Mouse (Mus musculus): ENCODE measurements around the gene Hesx1. TPM values are rescaled to one million over a fixed set of nuclear protein-coding genes. Genes with fewer than 3 reads are reported as not detected.

Hesx1 gene
- total and polyA plus RNA-seq, 3 experiments, result 1.9 to 4.3 (median 3.9) TPM

- Histone ChIP-seq H3K4me1 (ENCODE audit: control insufficient read depth in 1 of 2, insufficient read depth in 2 of 2) (peaks cover 12 to 34% of the 10 kb centered on the region in 2 experiments), H3K27ac (ENCODE audit: insufficient read depth, low read depth) (no peak overlapping the region), H3K9ac (ENCODE audit: insufficient read depth, low read depth) (no peak overlapping the region), H3K27me3 (replicated peaks) (peaks cover 13% of the 10 kb centered on the region), H3K9me3 (replicated peaks; ENCODE audit: low read length) (no peaks in the 10 kb centered on the region), H3K79me2 (replicated peaks; ENCODE audit: control insufficient read depth, extremely low read depth, insufficient read depth, poor library complexity, severe bottlenecking) (no peaks in the 10 kb centered on the region), H3K4me2 (ENCODE audit: insufficient read depth, low read depth, poor library complexity, severe bottlenecking) (no peak overlapping the region), H3K36me3 (replicated peaks in 1 of 2; ENCODE audit: control insufficient read depth in 1 of 2, insufficient read depth in 1 of 2, low read length in 1 of 2) (no peaks in the 10 kb centered on the region), H3K4me3 (replicated peaks in 1 of 3; ENCODE audit: low read depth in 2 of 3, low read length in 2 of 3, poor library complexity in 1 of 3) (no peak overlapping the region)
- in situ Hi-C loops (cut with MboI; ENCODE audit: low pct_ligation_motif_present, low pct_unique_long_range_greater_than_20kb, low sequenced_read_pairs), result no loop called here
- TF ChIP-seq HCFC1 (IDR thresholded peaks at IDR 0.05; ENCODE audit: low read depth, low read length) (no peak), USF1 (IDR thresholded peaks at IDR 0.05; ENCODE audit: low read depth, low read length) (no peak), RAD21 (IDR thresholded peaks at IDR 0.05; ENCODE audit: low read depth, low read length) (peak; percentile 18), MAX (IDR thresholded peaks at IDR 0.05; ENCODE audit: low read length) (no peak), E2F4 (IDR thresholded peaks at IDR 0.05; ENCODE audit: insufficient replicate concordance, low read depth, low read length) (no peak), TBP (conservative IDR thresholded peaks at IDR 0.05; ENCODE audit: low read depth, low read length) (no peak), MXI1 (IDR thresholded peaks at IDR 0.05; ENCODE audit: low read depth, low read length) (no peak), USF2 (conservative IDR thresholded peaks at IDR 0.05; ENCODE audit: low read depth, low read length) (no peak), EP300 (IDR thresholded peaks at IDR 0.05; ENCODE audit: low read length) (peak; percentile 42; the same call in 1 of the 2 replicates), CTCF (conservative IDR thresholded peaks at IDR 0.05 in 1 of 2, IDR thresholded peaks at IDR 0.05 in 1 of 2; ENCODE audit: low read depth in 2 of 2, low read length in 2 of 2) (peak in 1 of 2 experiments; percentile 36; a peak in 2 of 4 replicates), MYC (IDR thresholded peaks at IDR 0.05; ENCODE audit: low read depth, low read length) (no peak), RCOR1 (conservative IDR thresholded peaks at IDR 0.05; ENCODE audit: low read depth, low read length) (no peak), CHD1 (IDR thresholded peaks at IDR 0.05; ENCODE audit: low read depth, low read length) (no peak), KAT2A (IDR thresholded peaks at IDR 0.05; ENCODE audit: insufficient replicate concordance, low read length) (no peak), SMC3 (IDR thresholded peaks at IDR 0.05; ENCODE audit: low read depth, low read length) (peak; percentile 35; the same call in 1 of the 2 replicates), ELF1 (IDR thresholded peaks at IDR 0.05; ENCODE audit: low read depth, low read length) (no peak)
- dilution Hi-C loops (cut with MboI; ENCODE audit: extremely low pct_ligation_motif_present, extremely low pct_unique_long_range_greater_than_20kb, low sequenced_read_pairs), result no loop called here
- peak; percentile 59 for DNase-seq (ENCODE audit: extremely low read depth)
Measured at GRCm38 (mm10) chr14:27044967-27045361, 50.7 kb downstream of the Hesx1 start.

- dilution Hi-C loops (cut with MboI; ENCODE audit: extremely low pct_ligation_motif_present, extremely low pct_unique_long_range_greater_than_20kb, low sequenced_read_pairs) (no loop called here), in situ Hi-C loops (cut with MboI; ENCODE audit: low pct_ligation_motif_present, low pct_unique_long_range_greater_than_20kb, low sequenced_read_pairs) (no loop called here)
- Histone ChIP-seq H3K4me3 (replicated peaks in 1 of 3; ENCODE audit: low read depth in 2 of 3, low read length in 2 of 3, poor library complexity in 1 of 3) (no peak overlapping the region), H3K79me2 (replicated peaks; ENCODE audit: control insufficient read depth, extremely low read depth, insufficient read depth, poor library complexity, severe bottlenecking) (no peaks in the 10 kb centered on the region), H3K36me3 (replicated peaks in 1 of 2; ENCODE audit: control insufficient read depth in 1 of 2, insufficient read depth in 1 of 2, low read length in 1 of 2) (no peaks in the 10 kb centered on the region), H3K4me1 (ENCODE audit: control insufficient read depth in 1 of 2, insufficient read depth in 2 of 2) (peaks cover 5 to 19% of the 10 kb centered on the region in 2 experiments), H3K9me3 (replicated peaks; ENCODE audit: low read length) (no peaks in the 10 kb centered on the region), H3K27me3 (replicated peaks) (no peaks in the 10 kb centered on the region), H3K4me2 (ENCODE audit: insufficient read depth, low read depth, poor library complexity, severe bottlenecking) (no peak overlapping the region), H3K27ac (ENCODE audit: insufficient read depth, low read depth) (no peak overlapping the region), H3K9ac (ENCODE audit: insufficient read depth, low read depth) (no peak overlapping the region)
- TF ChIP-seq ELF1 (IDR thresholded peaks at IDR 0.05; ENCODE audit: low read depth, low read length) (no peak), MXI1 (IDR thresholded peaks at IDR 0.05; ENCODE audit: low read depth, low read length) (no peak), POLR2A (IDR thresholded peaks at IDR 0.05; ENCODE audit: low read depth, low read length) (no peak), BHLHE40 (IDR thresholded peaks at IDR 0.05; ENCODE audit: low read depth, low read length) (no peak), GABPA (IDR thresholded peaks at IDR 0.05; ENCODE audit: insufficient replicate concordance, low read depth, low read length) (no peak), SMC3 (IDR thresholded peaks at IDR 0.05; ENCODE audit: low read depth, low read length) (no peak), MAZ (IDR thresholded peaks at IDR 0.05; ENCODE audit: low read depth, low read length) (no peak), MEF2A (IDR thresholded peaks at IDR 0.05; ENCODE audit: borderline replicate concordance, low read depth, low read length) (no peak), ZKSCAN1 (IDR thresholded peaks at IDR 0.05; ENCODE audit: borderline replicate concordance, low read depth, low read length) (no peak), CHD2 (IDR thresholded peaks at IDR 0.05; ENCODE audit: low read length) (no peak)
- no peak for DNase-seq (ENCODE audit: extremely low read depth)
Measured at GRCm38 (mm10) chr14:27048231-27048956, 54.2 kb downstream of the Hesx1 start.
